Mouse (Mus musculus): ENCODE measurements around the gene Usp16. TPM values are rescaled to one million over a fixed set of nuclear protein-coding genes. Genes with fewer than 3 reads are reported as not detected.
A peak's percentile ranks its signal among the peaks of the same experiment; 100 is the strongest.

Gene Usp16
- 46.2 and 48.2 TPM in 2 replicates for polyA plus RNA-seq (2014; fragmentation: Nextera tagmentation; extraction: Ambion mirVana)

DNA sequence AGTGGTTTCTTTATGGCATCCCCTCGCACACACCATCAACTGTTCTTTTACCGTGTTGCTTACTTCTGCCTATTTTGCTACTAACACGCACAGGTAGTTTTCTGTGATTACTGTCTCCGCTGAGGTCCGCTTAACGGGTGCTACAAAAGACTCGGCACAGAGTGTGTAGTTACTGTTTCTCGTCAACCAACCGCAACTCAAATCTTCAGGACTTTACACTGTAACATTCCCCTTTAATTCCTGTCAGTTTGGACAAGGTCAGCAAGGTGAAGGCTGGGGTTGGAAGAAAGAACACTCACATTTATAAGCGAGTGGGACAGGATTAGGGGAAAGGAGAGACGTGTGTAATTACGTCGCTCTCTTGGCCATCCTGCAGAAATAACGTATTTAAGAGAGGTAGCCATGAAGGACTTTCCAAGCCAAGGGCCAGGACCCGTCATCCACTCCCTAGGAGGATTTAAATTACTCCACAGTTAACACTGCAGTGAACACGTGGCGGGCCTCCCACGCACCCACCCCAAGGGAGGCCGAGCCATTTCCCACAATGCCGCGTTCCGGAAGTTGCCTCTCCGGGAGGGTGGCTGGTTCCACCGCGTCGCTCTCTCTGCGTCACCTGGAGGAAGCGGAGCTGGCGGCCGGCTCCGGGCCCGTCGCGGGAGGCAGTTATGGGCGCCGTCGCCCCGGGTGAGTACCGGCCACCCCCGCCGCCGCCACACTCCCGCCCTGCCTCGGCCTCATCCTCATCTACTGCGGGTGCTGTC lies at the start of gene Usp16:
Usp16 (plus strand) TSS at position 285 of the 761 bp plus-strand sequence.
- peak within 1 kb of the TSS; percentile 94 for H3K4me3 ChIP-seq (ENCODE audit: low read length)
- 9% methylated on average over 44 of the region's 45 CpGs for WGBS
- H3K36me3 ChIP-seq (ENCODE audit: control insufficient read depth, insufficient read depth, low read length) = peaks cover 6% of the 10 kb centered on the region; the same call in 1 of the 2 replicates
- H3K9ac ChIP-seq (ENCODE audit: low read depth, low read length) = peak within 1 kb of the TSS; percentile 90
- peak; percentile 98 for ATAC-seq (ENCODE audit: low FRiP score, low TSS enrichment)
- no peaks in the 10 kb centered on the region for H3K27me3 ChIP-seq (ENCODE audit: control insufficient read depth, insufficient read depth, low read length)
- no peaks in the 10 kb centered on the region for H3K9me3 ChIP-seq (ENCODE audit: control insufficient read depth, low read length)
- peaks cover 12% of the 10 kb centered on the region; the same call in 1 of the 2 replicates for H3K4me1 ChIP-seq (ENCODE audit: control insufficient read depth, insufficient read depth, low read length)
- H3K27ac ChIP-seq (ENCODE audit: low read depth, low read length) = peak within 1 kb of the TSS; percentile 63
- H3K4me2 ChIP-seq (replicated peaks; ENCODE audit: low read depth, low read length) = peak within 1 kb of the TSS; percentile 79

DNA sequence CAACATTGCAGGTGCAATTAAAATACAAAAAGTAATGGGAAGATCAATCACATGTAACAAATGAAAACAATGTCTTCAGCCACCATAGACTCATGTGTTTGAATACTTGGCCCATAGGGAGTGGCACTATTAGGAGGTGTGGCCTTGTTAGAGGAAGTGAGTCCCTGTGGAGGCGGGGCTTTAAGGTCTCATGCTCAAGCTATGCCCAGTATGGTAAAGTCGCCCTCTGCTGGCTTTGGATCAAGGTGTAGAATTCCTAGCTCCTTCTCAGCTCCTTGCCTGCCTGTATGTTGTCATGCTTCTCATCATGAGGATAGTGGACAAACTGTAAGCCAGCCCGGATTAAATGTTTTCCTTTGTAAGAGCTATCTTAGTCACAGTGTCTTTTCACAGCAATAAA lies 49.5 kb upstream of the Usp16 start:
- H3K4me2 ChIP-seq (replicated peaks; ENCODE audit: low read depth, low read length) = no peak overlapping the region
- 90% methylated on average over 3 of the region's 3 CpGs for WGBS
- H3K4me1 ChIP-seq (ENCODE audit: control insufficient read depth, insufficient read depth, low read length) = no peaks in the 10 kb centered on the region

DNA sequence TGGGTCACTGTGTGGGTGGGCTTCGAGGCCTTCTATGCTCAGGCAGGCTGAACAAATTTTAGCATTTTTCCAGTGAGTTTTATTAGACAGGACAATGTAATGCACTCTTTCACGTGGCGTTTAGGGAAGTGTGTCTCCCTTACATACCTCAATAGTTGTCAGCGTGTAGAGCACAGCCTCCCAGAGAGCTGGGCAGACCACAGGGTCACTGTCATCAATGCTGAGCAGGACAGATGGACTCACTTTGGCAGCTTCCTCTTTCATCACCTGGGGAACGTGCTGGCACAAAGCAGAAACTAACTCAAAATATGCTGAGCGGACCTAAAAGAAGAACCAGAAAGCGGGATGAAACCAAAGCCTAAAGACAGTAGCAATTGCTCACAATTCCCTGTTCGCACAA lies 33.8 kb upstream of the Usp16 start:
- H3K9me3 ChIP-seq (ENCODE audit: control insufficient read depth, low read length) = peaks cover 5% of the 10 kb centered on the region; the same call in 1 of the 2 replicates
- peaks cover 88% of the 10 kb centered on the region for H3K36me3 ChIP-seq (ENCODE audit: control insufficient read depth, insufficient read depth, low read length)
- no peaks in the 10 kb centered on the region for H3K27me3 ChIP-seq (ENCODE audit: control insufficient read depth, insufficient read depth, low read length)
- no peak overlapping the region for H3K4me2 ChIP-seq (replicated peaks; ENCODE audit: low read depth, low read length)
- 96% methylated on average over 8 of the region's 8 CpGs for WGBS
- no peak overlapping the region for H3K9ac ChIP-seq (ENCODE audit: low read depth, low read length)
- ATAC-seq (ENCODE audit: low FRiP score, low TSS enrichment) = no peak
- H3K4me1 ChIP-seq (ENCODE audit: control insufficient read depth, insufficient read depth, low read length) = no peaks in the 10 kb centered on the region
- no peak overlapping the region for H3K27ac ChIP-seq (ENCODE audit: low read depth, low read length)
- H3K4me3 ChIP-seq (ENCODE audit: low read length) = no peak overlapping the region

More for the DNA sequence above, 49.5 kb upstream of the Usp16 start:
- no peak overlapping the region for H3K4me3 ChIP-seq (ENCODE audit: low read length)
- H3K9ac ChIP-seq (ENCODE audit: low read depth, low read length) = no peak overlapping the region
- H3K27me3 ChIP-seq (ENCODE audit: control insufficient read depth, insufficient read depth, low read length) = no peaks in the 10 kb centered on the region
- ATAC-seq (ENCODE audit: low FRiP score, low TSS enrichment) = no peak
- H3K9me3 ChIP-seq (ENCODE audit: control insufficient read depth, low read length) = no peaks in the 10 kb centered on the region
- H3K36me3 ChIP-seq (ENCODE audit: control insufficient read depth, insufficient read depth, low read length) = peaks cover 82% of the 10 kb centered on the region
- H3K27ac ChIP-seq (ENCODE audit: low read depth, low read length) = no peak overlapping the region

DNA sequence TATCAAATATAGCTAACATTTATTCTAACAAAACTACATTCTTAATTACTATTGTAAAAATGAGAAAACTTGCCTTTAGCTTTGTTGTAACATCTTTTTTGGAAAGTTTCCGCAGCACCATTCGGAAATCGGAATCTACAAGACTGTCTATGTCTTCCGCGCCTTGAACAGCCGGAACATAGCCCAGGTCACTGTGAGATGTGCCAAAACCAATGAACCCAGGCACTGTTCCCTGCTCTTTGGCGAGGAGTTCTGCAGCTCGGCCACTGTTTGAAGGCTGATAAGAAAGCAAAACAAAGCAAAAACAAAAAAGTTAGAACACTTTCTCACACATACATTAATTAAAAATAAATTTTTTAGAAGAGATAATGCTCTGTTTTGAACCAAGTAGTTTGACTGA lies 27.0 kb upstream of the Usp16 start:
- Histone ChIP-seq H3K4me1 (ENCODE audit: control insufficient read depth, insufficient read depth, low read length) (no peaks in the 10 kb centered on the region), H3K4me2 (replicated peaks; ENCODE audit: low read depth, low read length) (no peak overlapping the region), H3K36me3 (ENCODE audit: control insufficient read depth, insufficient read depth, low read length) (peaks cover 36% of the 10 kb centered on the region), H3K9ac (ENCODE audit: low read depth, low read length) (no peak overlapping the region), H3K27me3 (ENCODE audit: control insufficient read depth, insufficient read depth, low read length) (no peaks in the 10 kb centered on the region), H3K4me3 (ENCODE audit: low read length) (no peak overlapping the region), H3K9me3 (ENCODE audit: control insufficient read depth, low read length) (no peaks in the 10 kb centered on the region), H3K27ac (ENCODE audit: low read depth, low read length) (no peak overlapping the region)
- no peak for ATAC-seq (ENCODE audit: low FRiP score, low TSS enrichment)
- 92% methylated on average over 8 of the region's 8 CpGs for WGBS

DNA sequence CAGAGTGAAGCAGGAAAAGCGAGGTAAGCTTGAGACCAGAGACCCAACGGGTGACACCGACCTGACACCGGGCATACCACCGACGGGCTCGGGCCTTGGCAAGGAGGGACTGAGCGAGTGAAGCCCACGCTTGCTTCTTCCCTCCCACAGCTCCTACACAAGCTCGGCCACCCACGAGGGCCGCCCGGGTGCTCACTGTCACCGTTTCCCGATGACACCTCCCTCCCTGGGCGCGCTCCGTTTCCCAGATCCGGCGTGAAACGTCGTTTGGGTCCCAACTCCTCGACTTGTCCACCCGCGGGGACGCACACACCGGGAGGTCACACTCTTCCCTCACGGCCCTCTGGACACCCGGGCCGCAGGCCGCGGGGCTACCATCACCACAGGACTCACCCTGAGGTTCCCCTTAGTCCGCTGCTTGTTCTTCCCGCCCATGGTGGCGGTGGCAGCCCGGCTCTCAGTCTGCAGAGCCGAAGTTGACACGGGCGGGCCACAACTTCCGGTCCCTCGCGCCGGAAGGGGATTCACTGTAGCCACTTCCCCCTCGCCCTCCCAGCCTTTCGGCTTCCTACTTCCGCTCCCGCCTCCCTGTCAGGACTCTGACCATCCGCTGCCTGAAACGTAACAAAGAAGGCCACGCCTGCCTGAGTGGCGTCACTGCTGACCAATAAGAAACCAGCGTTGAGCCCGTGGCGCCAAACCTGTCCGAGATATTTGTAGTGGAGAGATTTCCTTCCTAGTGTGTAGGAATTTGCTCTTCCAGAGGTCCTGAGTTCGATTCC lies 22.3 kb upstream of the Usp16 start, which contains the start of gene Ltn1:
Ltn1 (minus strand) TSS at position 580 of the 782 bp plus-strand sequence.
- peak; percentile 100 for ATAC-seq (ENCODE audit: low FRiP score, low TSS enrichment)
- 2% methylated on average over 56 of the region's 56 CpGs for WGBS
- H3K4me3 ChIP-seq (ENCODE audit: low read length) = peak within 1 kb of the TSS; percentile 89

DNA sequence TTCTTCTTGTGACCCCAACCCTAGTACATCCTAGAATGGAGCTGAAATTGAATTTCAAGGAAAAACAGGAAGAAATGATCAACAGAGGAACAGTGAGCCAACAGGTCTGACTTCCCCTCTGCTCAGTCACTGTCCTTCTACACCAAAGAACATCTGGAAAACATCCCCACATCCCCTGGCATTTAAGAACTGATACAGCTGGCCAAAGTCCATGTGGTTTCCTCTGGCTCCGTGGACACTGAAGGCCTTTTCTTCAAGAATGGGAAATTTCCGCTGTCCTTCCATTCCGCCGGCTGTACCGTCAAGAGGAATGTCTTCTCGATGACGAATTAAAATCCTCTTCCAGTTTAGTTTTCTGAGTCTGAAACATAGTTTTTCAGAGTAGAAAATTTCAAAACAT lies 20.2 kb upstream of the Usp16 start:
- Histone ChIP-seq H3K9me3 (ENCODE audit: control insufficient read depth, low read length) (no peaks in the 10 kb centered on the region), H3K36me3 (ENCODE audit: control insufficient read depth, insufficient read depth, low read length) (no peaks in the 10 kb centered on the region; the same call in 1 of the 2 replicates), H3K4me1 (ENCODE audit: control insufficient read depth, insufficient read depth, low read length) (no peaks in the 10 kb centered on the region), H3K27ac (ENCODE audit: low read depth, low read length) (no peak overlapping the region), H3K9ac (ENCODE audit: low read depth, low read length) (no peak overlapping the region), H3K27me3 (ENCODE audit: control insufficient read depth, insufficient read depth, low read length) (no peaks in the 10 kb centered on the region), H3K4me2 (replicated peaks; ENCODE audit: low read depth, low read length) (no peak overlapping the region), H3K4me3 (ENCODE audit: low read length) (no peak overlapping the region)
- no peak for ATAC-seq (ENCODE audit: low FRiP score, low TSS enrichment)
- 91% methylated on average over 7 of the region's 7 CpGs for WGBS

More for the DNA sequence above, 22.3 kb upstream of the Usp16 start, which contains the start of gene Ltn1:
- Histone ChIP-seq H3K9ac (ENCODE audit: low read depth, low read length) (peak within 1 kb of the TSS; percentile 88), H3K36me3 (ENCODE audit: control insufficient read depth, insufficient read depth, low read length) (no peaks in the 10 kb centered on the region; the same call in 1 of the 2 replicates), H3K4me2 (replicated peaks; ENCODE audit: low read depth, low read length) (peak within 1 kb of the TSS; percentile 76), H3K4me1 (ENCODE audit: control insufficient read depth, insufficient read depth, low read length) (no peaks in the 10 kb centered on the region), H3K9me3 (ENCODE audit: control insufficient read depth, low read length) (no peaks in the 10 kb centered on the region), H3K27me3 (ENCODE audit: control insufficient read depth, insufficient read depth, low read length) (no peaks in the 10 kb centered on the region), H3K27ac (ENCODE audit: low read depth, low read length) (0 out of 2 replicates have a peak within 1 kb of the TSS, but pooled peaks have one; percentile 51)

DNA sequence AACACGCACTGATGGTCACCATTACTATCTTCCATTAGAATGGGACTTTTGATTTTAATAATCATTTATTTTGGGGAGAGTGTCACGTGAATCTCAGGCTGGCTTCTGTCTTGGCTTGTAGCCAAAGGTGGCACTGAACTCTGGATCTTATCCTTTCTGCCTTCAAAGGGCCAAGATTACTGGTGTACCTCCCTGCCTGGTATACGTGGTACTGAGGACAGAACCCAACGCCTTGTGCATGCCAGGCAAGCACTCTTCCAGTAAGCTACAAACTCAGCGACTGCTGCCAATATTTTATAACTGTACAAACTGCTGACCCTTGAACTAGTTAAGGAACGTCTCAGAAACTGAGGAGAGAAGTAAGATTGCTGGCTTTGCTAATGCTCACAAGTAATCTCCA lies 19.6 kb upstream of the Usp16 start:
- no peaks in the 10 kb centered on the region; the same call in 1 of the 2 replicates for H3K36me3 ChIP-seq (ENCODE audit: control insufficient read depth, insufficient read depth, low read length)
- H3K9ac ChIP-seq (ENCODE audit: low read depth, low read length) = no peak overlapping the region
- ATAC-seq (ENCODE audit: low FRiP score, low TSS enrichment) = no peak
- H3K27me3 ChIP-seq (ENCODE audit: control insufficient read depth, insufficient read depth, low read length) = no peaks in the 10 kb centered on the region
- no peaks in the 10 kb centered on the region for H3K9me3 ChIP-seq (ENCODE audit: control insufficient read depth, low read length)
- H3K4me1 ChIP-seq (ENCODE audit: control insufficient read depth, insufficient read depth, low read length) = no peaks in the 10 kb centered on the region
- no peak overlapping the region for H3K4me2 ChIP-seq (replicated peaks; ENCODE audit: low read depth, low read length)
- H3K4me3 ChIP-seq (ENCODE audit: low read length) = no peak overlapping the region
- 79% methylated on average over 6 of the region's 6 CpGs for whole genome bisulfite sequencing
- H3K27ac ChIP-seq (ENCODE audit: low read depth, low read length) = no peak overlapping the region

DNA sequence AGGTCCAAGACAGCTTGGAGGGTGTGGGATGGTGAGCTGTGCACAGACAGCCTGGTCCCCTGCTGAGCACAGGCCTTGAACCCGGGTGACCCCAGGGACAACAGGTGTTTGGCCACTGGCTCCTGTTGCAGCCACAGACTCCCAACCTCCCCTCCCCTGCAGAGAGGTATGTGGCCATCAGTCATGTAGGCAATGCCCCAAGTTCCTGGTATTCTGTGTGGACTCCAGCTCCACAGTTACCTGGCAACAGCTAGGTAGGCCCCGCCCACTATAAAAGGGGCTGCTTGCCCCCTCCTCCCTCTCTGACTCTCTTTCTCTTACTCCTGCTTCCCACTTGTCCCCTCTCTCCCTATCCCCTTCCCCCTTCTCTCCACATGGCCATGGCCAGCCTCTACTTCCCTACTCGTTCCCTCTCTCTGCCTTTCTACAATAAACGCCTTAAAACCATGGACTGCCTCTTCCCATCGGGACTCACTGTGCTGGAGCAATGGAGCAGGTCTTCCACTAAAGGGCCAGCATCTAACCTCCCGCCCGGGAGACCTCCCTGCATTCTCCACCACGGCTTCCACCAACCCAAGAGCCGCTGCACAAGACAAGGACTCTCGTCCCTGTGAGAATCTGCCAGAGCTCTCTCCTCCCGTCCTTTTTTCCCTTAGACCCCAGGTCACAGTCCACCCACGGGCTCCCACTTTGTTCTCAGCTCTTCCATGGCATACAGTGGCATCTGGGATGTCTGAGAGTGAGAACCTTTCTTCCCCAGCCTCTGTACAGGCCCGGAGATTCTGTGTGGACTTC lies 18.9 kb upstream of the Usp16 start:
- Histone ChIP-seq H3K9me3 (ENCODE audit: control insufficient read depth, low read length) (no peaks in the 10 kb centered on the region), H3K27ac (ENCODE audit: low read depth, low read length) (no peak overlapping the region), H3K27me3 (ENCODE audit: control insufficient read depth, insufficient read depth, low read length) (no peaks in the 10 kb centered on the region), H3K36me3 (ENCODE audit: control insufficient read depth, insufficient read depth, low read length) (no peaks in the 10 kb centered on the region; the same call in 1 of the 2 replicates), H3K4me3 (ENCODE audit: low read length) (no peak overlapping the region), H3K4me2 (replicated peaks; ENCODE audit: low read depth, low read length) (no peak overlapping the region), H3K4me1 (ENCODE audit: control insufficient read depth, insufficient read depth, low read length) (no peaks in the 10 kb centered on the region), H3K9ac (ENCODE audit: low read depth, low read length) (no peak overlapping the region)
- no peak for ATAC-seq (ENCODE audit: low FRiP score, low TSS enrichment)
- WGBS = 92% methylated on average over 13 of the region's 13 CpGs

Data from kidney, embryonic 14.5 days (tissue).